Mouse (Mus musculus): ENCODE measurements around the gene Aco1.

DNA sequence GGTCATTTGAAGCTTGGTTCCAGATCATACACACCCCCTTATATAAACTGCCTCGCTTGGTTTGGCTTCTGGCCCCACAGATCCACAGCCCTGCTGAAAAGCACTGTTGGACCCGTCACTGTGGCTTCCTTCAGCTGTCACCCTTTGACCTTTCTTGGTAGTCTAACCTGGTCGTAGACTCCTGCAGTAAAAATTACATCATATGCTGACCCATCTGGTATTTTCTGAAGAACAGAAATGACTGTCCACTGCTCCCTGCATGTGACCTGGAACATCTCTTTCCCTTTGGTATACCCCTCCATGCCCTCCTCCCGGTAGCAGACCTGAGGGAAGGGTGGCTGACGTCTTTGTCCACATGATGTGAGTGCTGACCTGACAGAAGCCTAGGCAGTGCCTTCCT lies 41.6 kb downstream of the Aco1 start:
- TF ChIP-seq CTCF (IDR thresholded peaks at IDR 0.05; ENCODE audit: low read depth) (no peak), EP300 (IDR thresholded peaks at IDR 0.05; ENCODE audit: low read depth) (no peak)
